Mouse (Mus musculus): ENCODE measurements around the gene Rimbp3. TPM values are rescaled to one million over a fixed set of nuclear protein-coding genes. Genes with fewer than 3 reads are reported as not detected.

The Rimbp3 gene
- polyA plus RNA-seq, 1 experiment from 2014 or later, result 0.13 TPM

DNA sequence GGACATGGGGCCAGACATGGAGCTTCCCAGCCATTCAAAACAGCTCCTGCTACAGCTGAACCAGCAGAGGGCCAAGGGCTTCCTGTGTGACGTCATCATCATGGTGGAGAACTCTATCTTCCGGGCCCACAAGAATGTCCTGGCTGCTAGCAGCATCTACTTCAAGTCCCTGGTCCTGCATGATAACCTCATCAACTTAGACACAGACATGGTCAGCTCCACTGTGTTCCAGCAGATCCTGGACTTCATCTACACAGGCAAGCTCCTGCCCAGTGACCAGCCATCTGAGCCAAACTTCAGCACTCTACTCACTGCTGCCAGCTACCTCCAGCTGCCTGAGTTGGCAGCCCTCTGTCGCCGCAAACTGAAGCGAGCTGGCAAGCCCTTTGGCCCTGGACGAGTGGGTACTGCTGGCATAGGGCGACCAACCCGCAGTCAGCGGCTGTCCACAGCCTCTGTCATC, 49.0 kb downstream of the Rimbp3 start:
- Histone ChIP-seq H3K4me2 (no peak overlapping the region), H3K9ac (no peak overlapping the region), H3K27me3 (ENCODE audit: insufficient read depth, low read length) (no peaks in the 10 kb centered on the region), H3K9me3 (ENCODE audit: low read depth, low read length) (no peaks in the 10 kb centered on the region), H3K4me1 (ENCODE audit: insufficient read depth) (peaks cover 15% of the 10 kb centered on the region; the same call in 1 of the 2 replicates), H3K4me3 (ENCODE audit: low read depth, low read length) (no peak overlapping the region), H3K36me3 (ENCODE audit: insufficient read depth) (peaks cover 42% of the 10 kb centered on the region), H3K27ac (ENCODE audit: low read depth) (no peak overlapping the region)
- ATAC-seq (ENCODE audit: insufficient read depth) (no peak), DNase-seq (no peak)
- 86% methylated on average over 9 of the region's 9 CpGs for WGBS
- TF ChIP-seq CTCF (IDR thresholded peaks at IDR 0.05; ENCODE audit: low read depth), result no peak

DNA sequence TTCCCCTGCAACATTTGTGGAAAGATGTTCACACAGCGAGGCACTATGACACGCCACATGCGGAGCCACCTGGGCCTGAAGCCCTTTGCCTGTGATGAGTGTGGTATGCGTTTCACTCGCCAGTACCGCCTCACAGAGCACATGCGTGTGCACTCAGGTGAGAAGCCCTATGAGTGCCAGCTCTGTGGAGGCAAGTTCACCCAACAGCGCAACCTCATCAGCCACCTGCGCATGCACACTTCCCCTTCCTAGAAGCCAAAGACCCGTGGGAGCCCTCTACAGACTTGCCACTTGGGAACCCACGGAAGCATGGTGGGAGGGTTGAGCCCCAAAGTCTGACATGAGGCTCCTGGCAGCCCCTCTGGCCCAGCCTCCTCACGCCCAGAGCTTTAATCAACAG, 50.5 kb downstream of the Rimbp3 start:
- DNase-seq (no peak), ATAC-seq (ENCODE audit: insufficient read depth) (no peak)
- Histone ChIP-seq H3K4me3 (ENCODE audit: low read depth, low read length) (no peak overlapping the region), H3K4me2 (no peak overlapping the region), H3K27me3 (ENCODE audit: insufficient read depth, low read length) (no peaks in the 10 kb centered on the region), H3K9ac (no peak overlapping the region), H3K27ac (ENCODE audit: low read depth) (no peak overlapping the region), H3K4me1 (ENCODE audit: insufficient read depth) (peaks cover 4% of the 10 kb centered on the region; the same call in 1 of the 2 replicates), H3K36me3 (ENCODE audit: insufficient read depth) (peaks cover 42% of the 10 kb centered on the region), H3K9me3 (ENCODE audit: low read depth, low read length) (no peaks in the 10 kb centered on the region)
- WGBS, result 92% methylated on average over 12 of the region's 12 CpGs
- no peak for TF ChIP-seq CTCF (IDR thresholded peaks at IDR 0.05; ENCODE audit: low read depth)

DNA sequence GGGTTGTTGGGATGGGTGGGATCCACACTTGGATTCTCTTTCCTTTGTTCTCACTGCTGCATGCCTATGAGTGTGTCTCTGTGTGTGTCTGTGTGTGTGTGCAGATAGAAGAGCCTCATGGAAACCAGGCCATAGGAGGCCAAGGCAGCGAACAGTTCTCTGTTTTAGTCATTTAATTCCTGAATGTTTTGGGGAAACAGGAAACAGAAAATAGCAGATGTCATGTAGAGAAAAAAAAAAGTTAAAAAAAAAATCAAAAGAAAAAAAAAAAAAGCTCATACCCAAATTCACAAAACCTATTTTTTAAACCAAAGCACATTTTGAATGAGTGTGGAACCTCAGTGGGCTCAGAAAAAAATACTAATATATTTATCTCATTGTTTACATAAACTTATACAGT, 52.9 kb downstream of the Rimbp3 start:
- H3K4me1 ChIP-seq (ENCODE audit: insufficient read depth), result no peaks in the 10 kb centered on the region
- no peak for ATAC-seq (ENCODE audit: insufficient read depth)
- no peaks in the 10 kb centered on the region for H3K9me3 ChIP-seq (ENCODE audit: low read depth, low read length)
- no peak overlapping the region for H3K4me2 ChIP-seq
- H3K4me3 ChIP-seq (ENCODE audit: low read depth, low read length), result no peak overlapping the region
- no peak for DNase-seq
- TF ChIP-seq CTCF (IDR thresholded peaks at IDR 0.05; ENCODE audit: low read depth), result no peak
- peaks cover 42% of the 10 kb centered on the region for H3K36me3 ChIP-seq (ENCODE audit: insufficient read depth)
- 85% methylated on average over 1 of the region's 1 CpGs for WGBS
- no peaks in the 10 kb centered on the region for H3K27me3 ChIP-seq (ENCODE audit: insufficient read depth, low read length)
- no peak overlapping the region for H3K27ac ChIP-seq (ENCODE audit: low read depth)
- H3K9ac ChIP-seq, result no peak overlapping the region

Other genes starting within 250 kb of the Rimbp3 start
- gene Mapk1, start 225.2 kb upstream of the Rimbp3 start, polyA plus RNA-seq (2014; fragmentation: Nextera tagmentation; extraction: Ambion mirVana), result 181 and 186 TPM in 2 replicates
- gene Ypel1, start 138.9 kb upstream of the Rimbp3 start, polyA plus RNA-seq (2014; fragmentation: Nextera tagmentation; extraction: Ambion mirVana), result 31.1 and 36.2 TPM in 2 replicates
- gene Ppil2, start 97.3 kb upstream of the Rimbp3 start, polyA plus RNA-seq (2014; fragmentation: Nextera tagmentation; extraction: Ambion mirVana), result 119 and 136 TPM in 2 replicates
- gene 2610318N02Rik, start 83.4 kb upstream of the Rimbp3 start, polyA plus RNA-seq (2014; fragmentation: Nextera tagmentation; extraction: Ambion mirVana), result 43.0 and 45.7 TPM in 2 replicates
- 66.0 and 70.0 TPM in 2 replicates for gene Sdf2l1, start 76.2 kb upstream of the Rimbp3 start, polyA plus RNA-seq (2014; fragmentation: Nextera tagmentation; extraction: Ambion mirVana)
- gene Ydjc, start 64.0 kb upstream of the Rimbp3 start, polyA plus RNA-seq (2014; fragmentation: Nextera tagmentation; extraction: Ambion mirVana), result 10.1 TPM in 2 replicates
- gene Ccdc116, start 61.4 kb upstream of the Rimbp3 start, polyA plus RNA-seq (2014; fragmentation: Nextera tagmentation; extraction: Ambion mirVana), result 0.64 and 0.78 TPM in 2 replicates
- gene Ube2l3, start 6.0 kb upstream of the Rimbp3 start, polyA plus RNA-seq (2014; fragmentation: Nextera tagmentation; extraction: Ambion mirVana), result 349 and 371 TPM in 2 replicates
- gene Hic2, start 25.0 kb downstream of the Rimbp3 start, polyA plus RNA-seq (2014; fragmentation: Nextera tagmentation; extraction: Ambion mirVana), result 3.4 and 4.3 TPM in 2 replicates
- 6.7 and 7.5 TPM in 2 replicates for gene Tmem191c, start 67.5 kb downstream of the Rimbp3 start, polyA plus RNA-seq (2014; fragmentation: Nextera tagmentation; extraction: Ambion mirVana)
- 0.12 and 0.25 TPM in 2 replicates for gene Serpind1, start 122.8 kb downstream of the Rimbp3 start, polyA plus RNA-seq (2014; fragmentation: Nextera tagmentation; extraction: Ambion mirVana)
- 5.1 and 6.3 TPM in 2 replicates for gene Snap29, start 197.4 kb downstream of the Rimbp3 start, polyA plus RNA-seq (2014; fragmentation: Nextera tagmentation; extraction: Ambion mirVana)
- 33.8 and 37.9 TPM in 2 replicates for gene Pi4ka, start 197.7 kb downstream of the Rimbp3 start, polyA plus RNA-seq (2014; fragmentation: Nextera tagmentation; extraction: Ambion mirVana)
- gene Crkl, start 243.4 kb downstream of the Rimbp3 start, polyA plus RNA-seq (2014; fragmentation: Nextera tagmentation; extraction: Ambion mirVana), result 61.9 and 74.1 TPM in 2 replicates